ENCODE assay signal across 8 mouse cellular contexts in the genomic region with DNA sequence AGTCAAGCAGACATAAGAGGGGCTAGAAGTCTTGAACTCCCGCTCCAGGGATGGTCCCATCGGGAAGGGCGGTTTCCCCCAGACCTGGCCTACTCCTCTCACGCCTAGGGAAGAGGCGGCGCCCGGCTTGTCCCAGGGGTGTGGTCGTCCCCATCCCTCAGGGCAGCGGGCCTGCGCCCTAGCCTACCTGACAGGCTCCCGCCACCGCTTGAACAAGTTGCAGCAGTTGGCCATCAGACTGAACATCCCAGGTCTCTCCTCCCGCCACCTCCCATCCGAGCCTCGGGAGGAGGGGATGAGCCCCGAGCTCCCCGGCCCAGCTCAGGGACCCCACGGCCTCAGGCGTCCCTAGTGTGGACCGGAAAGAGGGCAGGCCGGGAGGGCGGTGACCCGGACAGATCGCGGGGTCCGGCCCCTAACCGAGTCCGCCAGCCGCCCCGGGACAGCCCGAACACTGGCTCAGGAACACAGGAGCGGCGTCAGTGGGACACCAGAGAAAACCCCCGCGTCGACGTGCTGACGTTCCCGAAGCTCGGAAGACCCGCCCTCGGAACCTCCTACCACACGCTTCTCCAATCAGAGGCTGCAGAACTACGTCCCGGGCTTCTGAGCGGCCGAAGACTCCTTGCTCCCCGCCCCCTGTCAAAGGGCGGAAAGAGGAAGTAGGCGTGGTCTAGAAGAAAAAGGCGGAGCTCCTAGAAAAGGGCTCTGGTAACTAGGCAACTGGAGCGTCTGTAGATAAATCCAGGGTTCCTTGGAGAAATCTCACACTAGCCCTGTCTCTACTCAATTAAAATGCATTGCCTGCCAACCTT. TPM values are rescaled to one million over a fixed set of nuclear protein-coding genes. Genes with fewer than 3 reads are reported as not detected.
DNase-seq lines count a peak whose midpoint lies in the region; ATAC-seq and TF ChIP-seq lines count a peak whose summit lies in the region.

A gene (minus strand): TSS at position 543 of the 815 bp plus-strand sequence.

- H3K79me2 ChIP-seq in C2C12 (ENCODE audit: control insufficient read depth, insufficient read depth) (peaks cover 37% of the 10 kb centered on the region), myocyte (ENCODE audit: control insufficient read depth, insufficient read depth) (peaks cover 24% of the 10 kb centered on the region)
- peaks cover 11% of the 10 kb centered on the region for H3K79me2 ChIP-seq in liver, adult 2 months (ENCODE audit: control insufficient read depth, insufficient read depth, low read length)

- under 1% methylated on average over 52 of the region's 52 CpGs for WGBS in heart, embryonic 11.5 days (ENCODE audit: insufficient replicate concordance)
- WGBS in kidney, embryonic 16.5 days, result 0% methylated on average over 52 of the region's 52 CpGs
- under 1% methylated on average over 52 of the region's 52 CpGs for WGBS in liver, adult 2 months

- no peak for TF ChIP-seq POLR2A in brain, embryonic 14.5 days (IDR thresholded peaks at IDR 0.05; ENCODE audit: borderline replicate concordance, extremely low read depth, insufficient read depth, insufficient read length, poor library complexity, severe bottlenecking)
- peak; percentile 60; the same call in 1 of the 2 replicates for TF ChIP-seq POLR2A in liver, adult 2 months (IDR thresholded peaks at IDR 0.05; ENCODE audit: extremely low read depth, insufficient read depth, low read length)
- peak; percentile 64 for TF ChIP-seq POLR2A in myocyte (IDR thresholded peaks at IDR 0.05; ENCODE audit: insufficient read length, low read depth)

- H3K27me3 ChIP-seq in C2C12 (ENCODE audit: control insufficient read depth, insufficient read depth, insufficient read length) (no peaks in the 10 kb centered on the region), myocyte (ENCODE audit: control insufficient read depth, insufficient read depth, insufficient read length) (no peaks in the 10 kb centered on the region)
- peaks cover 4% of the 10 kb centered on the region; the same call in 1 of the 2 replicates for H3K27me3 ChIP-seq in erythroblast, embryonic 14.5 days (ENCODE audit: control insufficient read depth)
- no peaks in the 10 kb centered on the region for H3K27me3 ChIP-seq in heart, embryonic 11.5 days (ENCODE audit: control insufficient read depth, insufficient read depth, low read length)
- no peaks in the 10 kb centered on the region for H3K27me3 ChIP-seq in kidney, embryonic 16.5 days (ENCODE audit: insufficient read depth, low read length)
- H3K27me3 ChIP-seq in liver, adult 2 months (ENCODE audit: control insufficient read depth, insufficient read depth, low read length), result no peaks in the 10 kb centered on the region
- H3K27me3 ChIP-seq in splenic B cell, adult 2 months (ENCODE audit: control insufficient read depth, insufficient read depth, low read length, poor library complexity, severe bottlenecking), result no peaks in the 10 kb centered on the region

- peaks cover 6% of the 10 kb centered on the region for H3K79me3 ChIP-seq in C2C12 (ENCODE audit: low read depth)

- H3K27ac ChIP-seq in heart, embryonic 11.5 days (ENCODE audit: low read depth, low read length), result peak within 1 kb of the TSS; percentile 77
- H3K27ac ChIP-seq in kidney, embryonic 16.5 days (ENCODE audit: low read length), result peak within 1 kb of the TSS; percentile 50
- H3K27ac ChIP-seq in liver, adult 2 months (replicated peaks; ENCODE audit: insufficient read depth, low read depth, low read length), result peak within 1 kb of the TSS; percentile 62

- peak; percentile 99 for DNase-seq in brain, embryonic 14.5 days (ENCODE audit: low read depth)
- DNase-seq in liver, adult 2 months (ENCODE audit: extremely low read depth, low read depth, low spot score), result peak; percentile 93
- peak; percentile 98 for DNase-seq in splenic B cell, adult 2 months (ENCODE audit: low read depth, low spot score)

- no peaks in the 10 kb centered on the region for H3K9me3 ChIP-seq in erythroblast, embryonic 14.5 days (ENCODE audit: control insufficient read depth, low read length)
- no peaks in the 10 kb centered on the region for H3K9me3 ChIP-seq in heart, embryonic 11.5 days (replicated peaks; ENCODE audit: control insufficient read depth, low read length)
- no peaks in the 10 kb centered on the region for H3K9me3 ChIP-seq in kidney, embryonic 16.5 days (ENCODE audit: low read length)

- peak; percentile 100 for ATAC-seq in heart, embryonic 11.5 days (replicated peaks; ENCODE audit: insufficient number of reproducible peaks, low FRiP score, low TSS enrichment)
- ATAC-seq in kidney, embryonic 16.5 days (ENCODE audit: low FRiP score, low TSS enrichment), result peak; percentile 100

- peak within 1 kb of the TSS; percentile 88 for H3ac ChIP-seq in C2C12 (ENCODE audit: control insufficient read depth, insufficient read length, low read depth)
- peak within 1 kb of the TSS; percentile 14 for H3ac ChIP-seq in myocyte (ENCODE audit: control insufficient read depth, insufficient read length)

- H3K4me1 ChIP-seq in erythroblast, embryonic 14.5 days (ENCODE audit: control insufficient read depth), result peaks cover 25% of the 10 kb centered on the region
- 0 out of 2 replicates have a peak, but pooled peaks cover 3% of the 10 kb centered on the region for H3K4me1 ChIP-seq in heart, embryonic 11.5 days (ENCODE audit: control insufficient read depth, insufficient read depth, low read length)
- H3K4me1 ChIP-seq in kidney, embryonic 16.5 days (ENCODE audit: insufficient read depth, low read length), result no peaks in the 10 kb centered on the region
- H3K4me1 ChIP-seq in liver, adult 2 months (ENCODE audit: control insufficient read depth, insufficient read depth, low read length), result no peaks in the 10 kb centered on the region; the same call in 1 of the 2 replicates

- peak within 1 kb of the TSS; percentile 82 for H3K4me2 ChIP-seq in heart, embryonic 11.5 days
- peak within 1 kb of the TSS; percentile 68 for H3K4me2 ChIP-seq in kidney, embryonic 16.5 days (replicated peaks; ENCODE audit: low read depth, low read length)
- peak within 1 kb of the TSS; percentile 79 for H3K4me2 ChIP-seq in myocyte (ENCODE audit: low read depth)

- peak within 1 kb of the TSS; percentile 69 for H3K4me3 ChIP-seq in C2C12 (ENCODE audit: insufficient read depth, poor library complexity, severe bottlenecking)
- H3K4me3 ChIP-seq in erythroblast, embryonic 14.5 days (replicated peaks), result peak within 1 kb of the TSS; percentile 90
- H3K4me3 ChIP-seq in heart, embryonic 11.5 days (ENCODE audit: low read depth, low read length), result peak within 1 kb of the TSS; percentile 83
- H3K4me3 ChIP-seq in kidney, embryonic 16.5 days (ENCODE audit: low read length), result peak within 1 kb of the TSS; percentile 87
- peak within 1 kb of the TSS; percentile 93 for H3K4me3 ChIP-seq in liver, adult 2 months (ENCODE audit: insufficient read depth, low read depth, low read length)
- peak within 1 kb of the TSS; percentile 33 for H3K4me3 ChIP-seq in myocyte

- no peak for TF ChIP-seq CTCF in C2C12 (IDR thresholded peaks at IDR 0.05; ENCODE audit: control insufficient read depth, insufficient read depth, insufficient read length)
- no peak for TF ChIP-seq CTCF in brain, embryonic 14.5 days (IDR thresholded peaks at IDR 0.05; ENCODE audit: borderline replicate concordance, extremely low read depth, insufficient read depth, insufficient read length)
- no peak for TF ChIP-seq CTCF in liver, adult 2 months (IDR thresholded peaks at IDR 0.05; ENCODE audit: low read depth, low read length)

- H3K36me3 ChIP-seq in C2C12 (ENCODE audit: control insufficient read depth, insufficient read depth), result no peaks in the 10 kb centered on the region
- H3K36me3 ChIP-seq in erythroblast, embryonic 14.5 days (ENCODE audit: control insufficient read depth), result no peaks in the 10 kb centered on the region
- H3K36me3 ChIP-seq in heart, embryonic 11.5 days (ENCODE audit: control insufficient read depth, insufficient read depth, low read length), result no peaks in the 10 kb centered on the region
- no peaks in the 10 kb centered on the region for H3K36me3 ChIP-seq in kidney, embryonic 16.5 days (ENCODE audit: insufficient read depth, low read length)
- no peaks in the 10 kb centered on the region for H3K36me3 ChIP-seq in liver, adult 2 months (ENCODE audit: control insufficient read depth, insufficient read depth, low read length)
- H3K36me3 ChIP-seq in myocyte (ENCODE audit: control insufficient read depth, insufficient read depth), result no peaks in the 10 kb centered on the region
- H3K36me3 ChIP-seq in splenic B cell, adult 2 months (ENCODE audit: control insufficient read depth, insufficient read depth, low read length, poor library complexity, severe bottlenecking), result no peaks in the 10 kb centered on the region

- H3K9ac ChIP-seq in heart, embryonic 11.5 days (ENCODE audit: low read depth, low read length), result peak within 1 kb of the TSS; percentile 73
- peak within 1 kb of the TSS; percentile 83 for H3K9ac ChIP-seq in kidney, embryonic 16.5 days (replicated peaks; ENCODE audit: low read length)
- peak within 1 kb of the TSS; percentile 83 for H3K9ac ChIP-seq in liver, adult 2 months (ENCODE audit: low read depth, low read length)

TF ChIP-seq in C2C12, 6 proteins besides CTCF, POLR2A, EP300 and RAD21:
- TF ChIP-seq MAX (IDR thresholded peaks at IDR 0.05), result no peak
- TF ChIP-seq FOSL1 (IDR thresholded peaks at IDR 0.05; ENCODE audit: insufficient read depth, low read length, poor library complexity, severe bottlenecking), result no peak
- TF ChIP-seq MYOD1 (IDR thresholded peaks at IDR 0.05; ENCODE audit: control insufficient read depth, insufficient read length, low read depth), result no peak
- TF ChIP-seq USF1 (IDR thresholded peaks at IDR 0.05; ENCODE audit: low read depth), result no peak

TF ChIP-seq in myocyte, 11 proteins besides CTCF, POLR2A, EP300 and RAD21:
- peak; percentile 47 for TF ChIP-seq E2F4 (IDR thresholded peaks at IDR 0.05; ENCODE audit: insufficient read depth)
- peak; percentile 26 for TF ChIP-seq POLR2AphosphoS2 (IDR thresholded peaks at IDR 0.05; ENCODE audit: insufficient read length, low read depth)
- TF ChIP-seq MYOG (IDR thresholded peaks at IDR 0.05; ENCODE audit: control insufficient read depth in 1 of 3, insufficient read depth in 1 of 3, insufficient read length in 2 of 3, low read depth in 2 of 3), result no peak

RNA-seq across cellular contexts. Expression of the gene that starts here (rescaled TPM):
- polyA plus RNA-seq in C2C12 (2012; fragmentation: generic; extraction: Trizol) (4.4 TPM), myocyte (2012; fragmentation: generic; extraction: Trizol) (5.3 TPM)
- 12.3 and 12.4 TPM in 2 replicates for polyA plus RNA-seq in brain, embryonic 14.5 days (2012; rRNA removed)
- polyA plus RNA-seq in erythroblast, embryonic 14.5 days (2012), result 0.11 and 0.24 TPM in 2 replicates
- 9.3 and 11.9 TPM in 2 replicates for polyA plus RNA-seq in heart, embryonic 11.5 days (2014; fragmentation: Nextera tagmentation; extraction: Ambion mirVana)
- polyA plus RNA-seq in kidney, embryonic 16.5 days (2015; fragmentation: Nextera tagmentation; extraction: Ambion mirVana), result 19.2 and 20.8 TPM in 2 replicates
- total RNA-seq in liver, adult 2 months (2014; rRNA removed), result 12.5 and 12.6 TPM in 2 replicates
- 1.3 and 1.8 TPM in 2 replicates for polyA plus RNA-seq in liver, adult 2 months (2012; rRNA removed)

Comparison
In these comparisons a context has a peak if more than half of its experiments do, and no peak if none do; other contexts are left out.
1. Peak in every context shown above with its lines: DNase-seq, ATAC-seq, H3K4me3 ChIP-seq and H3K27ac ChIP-seq.
2. H3K4me3 ChIP-seq: peak in every context shown above with its lines; median percentile 93 in liver, adult 2 months; 90 in erythroblast, embryonic 14.5 days; 87 in kidney, embryonic 16.5 days; 83 in heart, embryonic 11.5 days; 69 in C2C12; 33 in myocyte.